Mouse (Mus musculus) MEL (cell line): ENCODE results near the gene Mark1.

Experiments
- CTCF ChIP-seq, 3 experiments: IDR thresholded peaks in 2 of 3; conservative IDR thresholded peaks in 1 of 3; 2 replicates each; pipeline ENCODE4 v1.5.1; 2011 to 2012; ENCODE audit warnings: low read length in 3 of 3, low read depth in 2 of 3, mild to moderate bottlenecking in 2 of 3, improper control_type of control experiment in 1 of 3, inconsistent platforms in 1 of 3, mixed read lengths in 1 of 3, moderate library complexity in 1 of 3; ENCODE audit not compliant: control insufficient read depth in 1 of 3, insufficient read depth in 1 of 3, poor library complexity in 1 of 3, severe bottlenecking in 1 of 3
- GATA1 ChIP-seq: IDR thresholded peaks from 2 replicates; pipeline ENCODE4 v1.6.1; 2011; ENCODE audit warnings: low read depth, low read length, improper control_type of control experiment
- JUND ChIP-seq: IDR thresholded peaks from 2 replicates; pipeline ENCODE4 v1.6.1; 2011; ENCODE audit warnings: low read depth, mild to moderate bottlenecking, improper control_type of control experiment, low read length
- MXI1 ChIP-seq: IDR thresholded peaks from 2 replicates; pipeline ENCODE4 v1.6.1; 2011; ENCODE audit warnings: mild to moderate bottlenecking, low read depth, low read length, improper control_type of control experiment
- RAD21 ChIP-seq: IDR thresholded peaks from 2 replicates; pipeline ENCODE4 v1.6.1; 2011; ENCODE audit warnings: mild to moderate bottlenecking, low read depth, low read length, improper control_type of control experiment
- USF1 ChIP-seq: IDR thresholded peaks from 2 replicates; pipeline ENCODE4 v1.6.1; 2014; ENCODE audit warnings: low read depth, mild to moderate bottlenecking, inconsistent platforms, low read length, improper control_type of control experiment, moderate library complexity

DNA sequence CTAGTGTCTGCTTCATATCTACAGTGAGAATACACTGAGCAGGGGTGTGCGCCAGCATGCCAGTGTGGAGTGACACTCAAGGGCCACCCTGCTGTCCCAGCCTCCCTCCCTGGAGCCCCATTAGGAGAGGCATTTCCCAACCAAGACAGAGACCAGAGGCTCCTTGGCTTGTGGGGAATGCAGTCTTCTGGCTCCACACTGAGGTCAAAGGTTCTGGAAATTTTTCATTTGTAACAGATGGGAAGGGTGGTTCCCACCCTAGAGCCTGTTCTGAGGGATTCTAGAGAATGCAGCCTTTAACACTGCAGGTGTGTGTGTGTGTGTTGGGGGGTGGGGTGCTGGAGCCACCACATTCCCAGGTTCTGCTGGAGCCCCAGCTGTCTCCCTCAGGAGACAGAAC is 127.9 kb downstream of the Mark1 start:
- TF ChIP-seq RAD21 (no peak), GATA1 (no peak), JUND (no peak), CTCF (IDR thresholded peaks at IDR 0.05 in 2 of 3, conservative IDR thresholded peaks at IDR 0.05 in 1 of 3; ENCODE audit: control insufficient read depth in 1 of 3, insufficient read depth in 1 of 3, low read depth in 2 of 3, low read length in 3 of 3, poor library complexity in 1 of 3, severe bottlenecking in 1 of 3) (no peak), USF1 (no peak), MXI1 (no peak)
